In the genomic region with DNA sequence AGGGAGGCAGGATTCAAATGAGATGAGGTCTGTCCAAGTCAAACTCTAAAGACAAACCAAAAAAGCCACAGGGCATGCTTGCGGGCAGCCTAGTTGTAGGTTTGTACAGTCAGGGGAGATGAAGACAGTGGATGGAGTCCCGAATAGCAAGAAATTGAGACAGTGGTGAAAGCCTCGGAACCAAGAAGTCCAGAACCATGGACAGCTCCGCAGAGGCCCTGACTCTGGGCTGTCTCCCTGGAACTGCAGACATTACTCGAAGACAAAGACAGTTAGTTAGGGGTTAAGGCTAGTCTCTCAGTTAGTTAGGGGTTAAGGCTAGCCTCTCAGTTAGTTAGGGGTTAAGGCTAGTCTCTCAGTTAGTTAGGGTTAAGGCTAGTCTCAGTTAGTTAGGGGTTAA, we compare ENCODE assay signal across 1 mouse cellular context.
TF ChIP-seq lines count a peak whose summit lies in the region.

No protein-coding gene starts in this region.

TF ChIP-seq in MEL, 35 proteins besides CTCF, POLR2A, EP300 and RAD21:
- TF ChIP-seq NELFE (IDR thresholded peaks at IDR 0.05; ENCODE audit: low read depth, low read length) (no peak), SIN3A (IDR thresholded peaks at IDR 0.05; ENCODE audit: low read length) (0 out of 2 replicates have a peak, but pooled peaks have one; percentile 17)
